Mouse (Mus musculus): ENCODE results near the gene Ruvbl2.
A peak's percentile ranks its signal among the peaks of the same experiment; 100 is the strongest.

Ruvbl2 gene

GRCm38 (mm10) chr7:45426556-45426955 lies 11.3 kb downstream of the Ruvbl2 start:
- DNase-seq (ENCODE audit: low read depth), result no peak

- no peak for DNase-seq (ENCODE audit: low read depth)
Measured at GRCm38 (mm10) chr7:45421194-45421593, 16.7 kb downstream of the Ruvbl2 start.

- no peak for DNase-seq (ENCODE audit: low read depth)
Measured at GRCm38 (mm10) chr7:45420615-45420919, 17.3 kb downstream of the Ruvbl2 start, which contains the start of gene Lhb. Gene Lhb, plus strand, starts transcription at chr7:45420820.

- no peak for DNase-seq (ENCODE audit: low read depth)
Measured at GRCm38 (mm10) chr7:45419859-45420614, 17.9 kb downstream of the Ruvbl2 start.

DNA sequence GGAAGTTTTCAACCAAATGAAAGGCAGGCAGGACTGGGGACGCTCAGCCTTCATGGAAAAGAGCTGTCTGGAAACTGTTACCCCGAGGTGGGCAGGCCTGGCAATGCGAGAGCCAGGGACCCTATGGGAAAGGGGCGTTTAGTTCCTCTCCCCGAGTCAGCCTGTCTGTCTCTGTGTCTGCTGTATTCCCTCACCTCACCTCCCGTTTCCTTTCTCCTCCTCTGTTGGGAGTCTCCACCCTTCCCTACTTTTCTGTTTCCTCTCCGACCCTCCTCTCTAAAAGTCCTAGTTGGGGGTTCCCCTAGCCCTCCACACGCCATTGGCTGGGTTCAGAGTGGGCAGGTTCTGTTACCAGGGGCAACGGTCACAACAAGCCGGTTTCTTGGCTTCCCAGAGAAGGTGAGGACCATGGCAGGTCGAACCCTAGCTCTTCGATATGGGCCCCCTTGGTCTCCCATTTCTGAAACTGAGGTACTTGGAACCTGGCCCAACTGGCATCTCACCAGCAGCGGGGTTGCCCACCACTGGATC lies 19.9 kb downstream of the Ruvbl2 start:
- DNase-seq (ENCODE audit: low read depth), result no peak

- peak; percentile 70 for DNase-seq (ENCODE audit: low read depth)
Measured at GRCm38 (mm10) chr7:45415636-45416035, 22.3 kb downstream of the Ruvbl2 start.

- DNase-seq (ENCODE audit: low read depth), result peak; percentile 44
Measured at GRCm38 (mm10) chr7:45414740-45415224, 23.1 kb downstream of the Ruvbl2 start.

GRCm38 (mm10) chr7:45413864-45414739 lies 23.8 kb downstream of the Ruvbl2 start:
- peak; percentile 52 for DNase-seq (ENCODE audit: low read depth)

DNA sequence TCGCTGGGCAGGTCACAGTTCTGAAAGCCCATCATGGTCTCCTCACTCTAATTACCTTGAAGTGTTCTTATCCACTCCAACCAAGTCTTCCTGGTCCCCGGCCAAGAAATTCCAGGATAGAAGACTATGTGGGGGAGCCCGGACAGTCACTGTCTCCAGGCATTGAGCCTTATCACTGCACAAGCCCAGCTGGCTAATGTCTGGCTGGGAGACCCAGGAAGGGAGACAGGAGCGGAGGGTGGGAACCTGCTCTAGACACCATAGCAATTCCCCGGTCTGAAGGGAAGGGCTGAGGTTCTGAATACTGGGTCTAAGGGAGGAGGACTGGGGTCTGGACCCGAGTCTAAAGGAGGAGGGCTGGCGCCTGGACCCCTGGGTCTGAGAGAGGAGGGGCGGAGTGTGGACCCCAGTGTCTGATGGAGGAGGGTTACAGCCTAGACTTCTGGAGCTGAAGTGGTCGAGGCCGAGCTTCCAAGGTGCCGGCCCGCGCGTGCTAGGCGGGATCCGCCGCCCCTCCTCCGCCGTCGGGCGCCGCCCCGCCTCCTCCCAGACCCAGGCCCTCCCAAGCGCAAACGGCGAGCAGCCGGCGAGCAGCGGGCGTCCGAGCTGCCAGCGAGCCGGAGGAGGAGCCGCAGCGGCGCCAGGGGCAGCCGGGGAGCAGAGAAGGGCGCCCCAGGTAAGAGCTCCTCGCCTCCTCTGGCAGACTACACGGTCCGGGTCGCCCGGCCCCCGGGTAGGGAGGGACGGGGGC lies 24.6 kb downstream of the Ruvbl2 start, which contains the start of gene Ntf5:
TSS of gene Ntf5 (plus strand) at position 583 of the 751 bp plus-strand sequence.
- no peak for DNase-seq (ENCODE audit: low read depth)

DNA sequence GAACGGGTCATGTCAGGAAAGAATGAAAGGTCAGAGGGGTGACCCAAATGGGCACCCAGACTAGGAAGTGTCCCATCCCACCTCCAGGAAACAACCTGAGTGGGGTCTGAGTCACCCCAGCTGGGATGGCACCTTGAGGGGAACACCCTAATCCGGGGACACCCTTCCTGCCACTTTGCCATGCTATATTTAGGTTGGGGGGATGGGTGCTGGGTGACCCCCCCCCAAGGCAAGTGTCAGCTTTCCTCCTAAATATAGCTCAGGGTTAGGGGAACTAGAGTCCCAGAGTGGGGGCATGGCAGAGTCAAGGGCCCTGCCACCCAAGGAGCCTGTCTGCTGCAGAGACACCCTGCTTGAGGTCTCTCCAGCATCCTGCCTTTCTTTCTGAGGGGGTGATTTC lies 25.5 kb downstream of the Ruvbl2 start:
- DNase-seq (ENCODE audit: low read depth), result no peak

GRCm38 (mm10) chr7:45409497-45410163 lies 28.3 kb downstream of the Ruvbl2 start:
- DNase-seq (ENCODE audit: low read depth), result no peak

GRCm38 (mm10) chr7:45408949-45409348 lies 28.9 kb downstream of the Ruvbl2 start:
- no peak for DNase-seq (ENCODE audit: low read depth)

- no peak for DNase-seq (ENCODE audit: low read depth)
Measured at GRCm38 (mm10) chr7:45408351-45408750, 29.5 kb downstream of the Ruvbl2 start.

GRCm38 (mm10) chr7:45407836-45408235 lies 30.1 kb downstream of the Ruvbl2 start:
- no peak for DNase-seq (ENCODE audit: low read depth)

GRCm38 (mm10) chr7:45406157-45407156 lies 31.4 kb downstream of the Ruvbl2 start:
- peak; percentile 43 for DNase-seq (ENCODE audit: low read depth)

- DNase-seq (ENCODE audit: low read depth), result peak; percentile 70
Measured at GRCm38 (mm10) chr7:45405091-45406075, 32.5 kb downstream of the Ruvbl2 start, which contains the start of gene Kcna7. Gene Kcna7, plus strand, starts transcription at chr7:45405653.

DNA sequence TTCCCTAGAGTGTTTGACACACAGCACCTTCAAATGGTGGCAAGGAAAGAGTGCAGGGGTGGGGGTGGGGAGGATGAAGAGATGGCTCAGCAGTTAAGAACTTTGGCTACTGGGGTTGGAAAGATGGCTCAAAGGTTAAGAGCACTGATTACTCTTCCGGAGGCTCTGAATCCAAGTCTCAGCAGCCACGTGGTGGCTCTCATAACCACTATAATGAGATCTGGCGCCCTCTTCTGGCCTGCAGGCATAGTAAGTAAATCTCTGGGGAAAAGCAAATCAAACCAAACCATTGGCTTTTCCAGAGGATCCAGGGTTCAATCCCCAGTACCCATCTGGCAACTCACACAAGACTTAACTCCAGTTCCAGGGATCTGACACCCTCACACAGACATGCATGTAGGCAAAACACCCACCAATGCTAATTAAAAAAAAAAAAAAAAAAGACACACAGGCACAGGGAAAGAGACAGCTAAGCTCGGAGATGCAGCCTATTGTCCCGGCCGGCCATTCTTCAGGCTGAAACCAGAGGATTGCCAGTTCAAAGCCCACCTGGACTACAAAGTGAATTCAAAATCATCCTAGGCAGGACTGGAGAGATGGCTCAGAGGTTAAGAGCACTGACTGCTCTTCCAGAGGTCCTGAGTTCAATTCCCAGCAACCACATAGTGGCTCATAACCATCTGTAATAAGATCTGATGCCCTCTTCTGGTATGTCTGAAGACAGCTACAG lies 34.2 kb downstream of the Ruvbl2 start:
- peak; percentile 89 for DNase-seq (ENCODE audit: low read depth)

DNA sequence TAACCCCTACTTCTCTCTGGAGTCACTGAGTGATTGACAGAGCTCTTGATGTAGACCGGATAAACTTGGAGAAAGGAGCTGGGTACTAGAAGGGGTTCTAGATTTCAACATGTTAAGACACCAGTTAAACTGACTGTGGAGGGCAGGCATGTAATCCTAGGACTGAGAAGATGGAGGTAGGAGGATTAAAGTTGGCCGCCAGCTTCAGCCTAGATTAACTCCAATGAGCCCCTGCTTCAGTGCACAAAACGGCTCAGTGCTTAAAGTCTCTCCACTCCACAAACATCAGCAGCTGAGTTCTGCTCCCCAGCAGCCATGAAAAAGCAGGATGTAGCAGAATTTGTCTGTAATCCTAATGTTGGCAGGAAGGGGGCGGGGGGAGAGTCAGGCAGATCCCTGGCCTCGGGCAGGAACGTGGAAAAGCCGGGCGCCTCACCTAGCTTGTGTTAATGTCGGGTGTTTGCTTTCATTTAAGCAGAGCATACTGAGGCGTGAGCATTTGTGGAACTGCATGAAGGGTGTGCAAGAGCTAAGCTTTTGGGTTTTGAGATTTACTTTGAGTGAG lies 36.3 kb downstream of the Ruvbl2 start:
- no peak for DNase-seq (ENCODE audit: low read depth)
